Mouse (Mus musculus): ENCODE results near the gene Kcnh1. TPM values are rescaled to one million over a fixed set of nuclear protein-coding genes. Genes with fewer than 3 reads are reported as not detected.

The Kcnh1 gene
- polyA plus RNA-seq, 1 experiment from 2014 or later: not detected

DNA sequence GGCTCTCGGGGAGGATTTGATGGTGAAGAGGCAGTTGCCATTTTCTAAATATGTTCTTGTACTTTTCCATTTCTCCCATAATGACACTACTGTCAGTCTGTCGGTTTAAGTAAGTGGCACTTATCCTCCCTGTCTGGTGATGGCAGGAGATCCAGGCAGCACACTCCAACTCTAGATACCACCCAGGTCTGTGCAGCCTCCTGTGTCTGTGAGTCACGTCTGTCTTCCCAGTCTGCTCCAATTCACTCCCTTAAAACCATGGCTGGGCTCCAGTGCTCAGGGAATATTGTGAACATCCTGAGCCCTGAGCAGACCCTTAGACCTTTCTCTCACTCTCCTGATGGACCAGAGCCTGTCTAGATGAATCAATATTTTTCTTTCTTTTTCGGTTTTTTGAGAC is 151.2 kb downstream of the Kcnh1 start:
- 64% methylated on average over 4 of the region's 4 CpGs for WGBS (ENCODE audit: insufficient replicate concordance)
- Histone ChIP-seq H3K9ac (replicated peaks) (no peak overlapping the region), H3K4me3 (ENCODE audit: low read depth, low read length) (no peak overlapping the region), H3K27me3 (ENCODE audit: insufficient read depth, low read length) (0 out of 2 replicates have a peak, but pooled peaks cover 3% of the 10 kb centered on the region), H3K4me1 (ENCODE audit: insufficient read depth) (no peaks in the 10 kb centered on the region), H3K9me3 (ENCODE audit: low read length) (no peaks in the 10 kb centered on the region), H3K27ac (ENCODE audit: low read depth) (no peak overlapping the region), H3K4me2 (ENCODE audit: low read depth, low read length) (no peak overlapping the region), H3K36me3 (replicated peaks; ENCODE audit: insufficient read depth, low read length) (no peaks in the 10 kb centered on the region)
- no peak for TF ChIP-seq EP300 (IDR thresholded peaks at IDR 0.05; ENCODE audit: low read depth)
- TF ChIP-seq CTCF (IDR thresholded peaks at IDR 0.05; ENCODE audit: low read depth): no peak
- DNase-seq: no peak
- no peak for ATAC-seq

GRCm38 (mm10) chr1:192343996-192344395 is 153.4 kb downstream of the Kcnh1 start:
- Histone ChIP-seq H3K36me3 (replicated peaks; ENCODE audit: insufficient read depth, low read length) (no peaks in the 10 kb centered on the region), H3K4me1 (ENCODE audit: insufficient read depth) (no peaks in the 10 kb centered on the region)
- WGBS (ENCODE audit: insufficient replicate concordance): 79% methylated on average over 4 of the region's 4 CpGs

GRCm38 (mm10) chr1:192347327-192347726 is 156.8 kb downstream of the Kcnh1 start:
- 65% methylated on average over 5 of the region's 5 CpGs for WGBS (ENCODE audit: insufficient replicate concordance)
- H3K9me3 ChIP-seq (ENCODE audit: low read length): no peaks in the 10 kb centered on the region
- H3K4me3 ChIP-seq (ENCODE audit: low read depth, low read length): no peak overlapping the region
- TF ChIP-seq EP300 (IDR thresholded peaks at IDR 0.05; ENCODE audit: low read depth): no peak
- no peak for TF ChIP-seq CTCF (IDR thresholded peaks at IDR 0.05; ENCODE audit: low read depth)
- H3K9ac ChIP-seq (replicated peaks): no peak overlapping the region
- H3K4me2 ChIP-seq (ENCODE audit: low read depth, low read length): no peak overlapping the region
- H3K27ac ChIP-seq (ENCODE audit: low read depth): no peak overlapping the region
- 0 out of 2 replicates have a peak, but pooled peaks cover 6% of the 10 kb centered on the region for H3K27me3 ChIP-seq (ENCODE audit: insufficient read depth, low read length)
- DNase-seq (no peak), ATAC-seq (no peak)
- no peaks in the 10 kb centered on the region for H3K36me3 ChIP-seq (replicated peaks; ENCODE audit: insufficient read depth, low read length)
- no peaks in the 10 kb centered on the region for H3K4me1 ChIP-seq (ENCODE audit: insufficient read depth)

More at GRCm38 (mm10) chr1:192343996-192344395, 153.4 kb downstream of the Kcnh1 start:
- no peak overlapping the region for H3K27ac ChIP-seq (ENCODE audit: low read depth)
- DNase-seq (no peak), ATAC-seq (no peak)
- H3K4me3 ChIP-seq (ENCODE audit: low read depth, low read length): no peak overlapping the region
- H3K4me2 ChIP-seq (ENCODE audit: low read depth, low read length): no peak overlapping the region
- 0 out of 2 replicates have a peak, but pooled peaks cover 3% of the 10 kb centered on the region for H3K27me3 ChIP-seq (ENCODE audit: insufficient read depth, low read length)
- H3K9ac ChIP-seq (replicated peaks): no peak overlapping the region
- H3K9me3 ChIP-seq (ENCODE audit: low read length): no peaks in the 10 kb centered on the region
- no peak for TF ChIP-seq CTCF (IDR thresholded peaks at IDR 0.05; ENCODE audit: low read depth)
- TF ChIP-seq EP300 (IDR thresholded peaks at IDR 0.05; ENCODE audit: low read depth): no peak

GRCm38 (mm10) chr1:192356231-192356630 is 165.7 kb downstream of the Kcnh1 start:
- Histone ChIP-seq H3K9ac (replicated peaks) (no peak overlapping the region), H3K36me3 (replicated peaks; ENCODE audit: insufficient read depth, low read length) (no peaks in the 10 kb centered on the region), H3K27me3 (ENCODE audit: insufficient read depth, low read length) (peaks cover 2% of the 10 kb centered on the region; the same call in 1 of the 2 replicates), H3K27ac (ENCODE audit: low read depth) (no peak overlapping the region), H3K4me1 (ENCODE audit: insufficient read depth) (no peaks in the 10 kb centered on the region), H3K4me3 (ENCODE audit: low read depth, low read length) (no peak overlapping the region), H3K4me2 (ENCODE audit: low read depth, low read length) (no peak overlapping the region), H3K9me3 (ENCODE audit: low read length) (no peaks in the 10 kb centered on the region)
- 69% methylated on average over 3 of the region's 3 CpGs for WGBS (ENCODE audit: insufficient replicate concordance)
- no peak for ATAC-seq
- no peak for DNase-seq
- TF ChIP-seq CTCF (IDR thresholded peaks at IDR 0.05; ENCODE audit: low read depth) (no peak), EP300 (IDR thresholded peaks at IDR 0.05; ENCODE audit: low read depth) (no peak)

DNA sequence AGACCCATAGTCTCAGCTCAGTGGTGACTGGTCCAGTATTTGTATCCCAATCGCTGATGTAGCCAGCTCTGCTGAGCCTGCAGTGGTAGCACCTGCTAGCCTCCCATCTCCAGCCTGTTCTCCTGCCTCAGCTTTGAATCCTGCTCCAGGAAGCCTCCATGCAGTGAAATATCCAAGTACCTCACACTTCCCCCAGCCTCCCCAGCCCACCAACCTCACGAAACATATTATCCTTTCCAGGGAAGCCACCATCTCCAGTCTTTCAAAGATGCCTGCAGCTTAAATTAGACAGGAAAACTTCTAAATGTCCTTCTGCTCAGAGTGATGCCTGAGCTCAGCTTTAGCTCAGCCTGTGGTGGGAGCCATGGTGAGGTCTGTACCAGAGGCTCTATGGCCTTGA is 168.6 kb downstream of the Kcnh1 start:
- Histone ChIP-seq H3K27ac (ENCODE audit: low read depth) (no peak overlapping the region), H3K4me3 (ENCODE audit: low read depth, low read length) (no peak overlapping the region), H3K4me1 (ENCODE audit: insufficient read depth) (no peaks in the 10 kb centered on the region), H3K9ac (replicated peaks) (no peak overlapping the region), H3K9me3 (ENCODE audit: low read length) (no peaks in the 10 kb centered on the region), H3K27me3 (ENCODE audit: insufficient read depth, low read length) (peaks cover 2% of the 10 kb centered on the region; the same call in 1 of the 2 replicates), H3K4me2 (ENCODE audit: low read depth, low read length) (no peak overlapping the region), H3K36me3 (replicated peaks; ENCODE audit: insufficient read depth, low read length) (no peaks in the 10 kb centered on the region)
- DNase-seq: no peak
- TF ChIP-seq CTCF (IDR thresholded peaks at IDR 0.05; ENCODE audit: low read depth): no peak
- TF ChIP-seq EP300 (IDR thresholded peaks at IDR 0.05; ENCODE audit: low read depth): no peak
- 80% methylated on average over 2 of the region's 2 CpGs for WGBS (ENCODE audit: insufficient replicate concordance)
- ATAC-seq: no peak

- Histone ChIP-seq H3K27me3 (ENCODE audit: insufficient read depth, low read length) (peaks cover 19% of the 10 kb centered on the region), H3K9me3 (ENCODE audit: low read length) (peaks cover 6% of the 10 kb centered on the region), H3K9ac (replicated peaks) (no peak overlapping the region), H3K4me3 (ENCODE audit: low read depth, low read length) (no peak overlapping the region), H3K4me2 (ENCODE audit: low read depth, low read length) (no peak overlapping the region), H3K36me3 (replicated peaks; ENCODE audit: insufficient read depth, low read length) (no peaks in the 10 kb centered on the region), H3K27ac (ENCODE audit: low read depth) (no peak overlapping the region), H3K4me1 (ENCODE audit: insufficient read depth) (no peaks in the 10 kb centered on the region)
- 49% methylated on average over 5 of the region's 5 CpGs for WGBS (ENCODE audit: insufficient replicate concordance)
- ATAC-seq: no peak
- TF ChIP-seq CTCF (IDR thresholded peaks at IDR 0.05; ENCODE audit: low read depth) (no peak), EP300 (IDR thresholded peaks at IDR 0.05; ENCODE audit: low read depth) (no peak)
- DNase-seq: no peak
Measured at GRCm38 (mm10) chr1:192368336-192368735, 177.8 kb downstream of the Kcnh1 start.

Measured in liver, postnatal 0 days (tissue).